Mouse (Mus musculus): ENCODE results near the gene Dlg2.

GRCm38 (mm10) chr7:90554421-90554820, 77.9 kb downstream of the Dlg2 start:
- no peak for TF ChIP-seq CTCF (conservative IDR thresholded peaks at IDR 0.05; ENCODE audit: low read length)
- TF ChIP-seq POU5F1 (IDR thresholded peaks at IDR 0.05; ENCODE audit: borderline replicate concordance, low read length): no peak
- no peak for TF ChIP-seq NANOG (IDR thresholded peaks at IDR 0.05; ENCODE audit: borderline replicate concordance, low read length)
